In the genomic region with DNA sequence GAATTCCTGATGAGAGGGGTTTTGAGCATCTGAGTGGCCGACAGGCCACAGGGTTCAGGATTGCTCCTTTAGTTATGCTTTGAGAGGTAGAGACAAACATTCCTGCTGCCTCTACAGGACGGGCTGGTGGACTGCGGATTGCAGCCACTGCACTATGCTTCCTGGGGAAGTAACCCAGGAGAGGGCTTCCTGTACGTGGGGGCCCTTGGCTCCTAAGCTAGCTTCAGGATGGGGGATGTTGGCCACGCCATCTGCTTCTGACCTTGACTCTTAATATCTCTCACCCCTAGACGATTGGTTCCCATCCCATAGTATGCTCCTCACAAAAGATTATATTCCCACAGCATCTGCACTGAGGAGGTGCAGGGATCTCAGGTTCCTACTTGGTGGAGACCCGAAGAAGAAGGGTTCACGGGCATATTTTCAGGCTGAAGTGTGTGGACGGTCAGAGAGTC, we compare ENCODE assay signal across 9 mouse cellular contexts. TPM values are rescaled to one million over a fixed set of nuclear protein-coding genes. Genes with fewer than 3 reads are reported as not detected.
DNase-seq lines count a peak whose midpoint lies in the region; ATAC-seq lines count a peak whose summit lies in the region.
"Had no signal": no experiment of that assay in that cellular context is flagged by ENCODE, and none has a peak within 500 bp of the region (broad histone marks: within the 10 kb centered on the region; RNA-seq: fewer than 3 reads in every experiment).

No protein-coding gene starts in this region.

- peaks cover 19% of the 10 kb centered on the region for H3K36me3 ChIP-seq in heart, embryonic 13.5 days
- H3K36me3 ChIP-seq in midbrain, embryonic 14.5 days (ENCODE audit: control insufficient read depth, insufficient read depth, low read length): peaks cover 7% of the 10 kb centered on the region; the same call in 1 of the 2 replicates
- H3K36me3 ChIP-seq in midbrain, embryonic 13.5 days: peaks cover 13% of the 10 kb centered on the region; the same call in 1 of the 2 replicates
- peaks cover 24% of the 10 kb centered on the region for H3K36me3 ChIP-seq in limb, embryonic 10.5 days
- no peaks in the 10 kb centered on the region for H3K36me3 ChIP-seq in stomach, embryonic 16.5 days (ENCODE audit: control insufficient read depth, insufficient read depth, low read length)

- no peak overlapping the region for H3K9ac ChIP-seq in heart, embryonic 13.5 days
- H3K9ac ChIP-seq in midbrain, embryonic 14.5 days (replicated peaks; ENCODE audit: low read length): no peak overlapping the region
- H3K9ac ChIP-seq in midbrain, embryonic 13.5 days (replicated peaks): no peak overlapping the region
- peak overlapping the region; percentile 4; the same call in 1 of the 2 replicates for H3K9ac ChIP-seq in stomach, embryonic 16.5 days (ENCODE audit: low read length)

- no peaks in the 10 kb centered on the region for H3K9me3 ChIP-seq in heart, embryonic 13.5 days
- H3K9me3 ChIP-seq in midbrain, embryonic 14.5 days (ENCODE audit: control insufficient read depth, low read length): no peaks in the 10 kb centered on the region
- H3K9me3 ChIP-seq in midbrain, embryonic 13.5 days: no peaks in the 10 kb centered on the region
- H3K9me3 ChIP-seq in limb, embryonic 10.5 days (replicated peaks): no peaks in the 10 kb centered on the region
- H3K9me3 ChIP-seq in stomach, embryonic 16.5 days (replicated peaks; ENCODE audit: control insufficient read depth, low read length): no peaks in the 10 kb centered on the region

- ATAC-seq in heart, embryonic 13.5 days (ENCODE audit: extremely low read depth, insufficient number of reproducible peaks, low FRiP score, low TSS enrichment): no peak
- ATAC-seq in midbrain, embryonic 14.5 days (ENCODE audit: low FRiP score, low TSS enrichment): no peak
- ATAC-seq in midbrain, embryonic 13.5 days: no peak
- ATAC-seq in stomach, embryonic 16.5 days (ENCODE audit: insufficient read depth, low FRiP score): no peak

- peaks cover 77% of the 10 kb centered on the region for H3K4me1 ChIP-seq in heart, embryonic 13.5 days
- H3K4me1 ChIP-seq in midbrain, embryonic 14.5 days (ENCODE audit: control insufficient read depth, insufficient read depth, low read length): peaks cover 10% of the 10 kb centered on the region
- peaks cover 25% of the 10 kb centered on the region for H3K4me1 ChIP-seq in midbrain, embryonic 13.5 days (replicated peaks)
- H3K4me1 ChIP-seq in limb, embryonic 10.5 days: peaks cover 59% of the 10 kb centered on the region
- peaks cover 30% of the 10 kb centered on the region for H3K4me1 ChIP-seq in stomach, embryonic 16.5 days (ENCODE audit: control insufficient read depth, insufficient read depth, low read length)

- no peaks in the 10 kb centered on the region for H3K27me3 ChIP-seq in heart, embryonic 13.5 days (replicated peaks)
- H3K27me3 ChIP-seq in midbrain, embryonic 14.5 days (ENCODE audit: control insufficient read depth, insufficient read depth, low read length): no peaks in the 10 kb centered on the region
- H3K27me3 ChIP-seq in midbrain, embryonic 13.5 days: peaks cover 10% of the 10 kb centered on the region
- no peaks in the 10 kb centered on the region; the same call in 1 of the 2 replicates for H3K27me3 ChIP-seq in limb, embryonic 10.5 days (ENCODE audit: low read depth, poor library complexity, severe bottlenecking)
- no peaks in the 10 kb centered on the region for H3K27me3 ChIP-seq in stomach, embryonic 16.5 days (ENCODE audit: control insufficient read depth, insufficient read depth, low read length)

- intact Hi-C loops in left cerebral cortex, postnatal 25 days (cut with DNase I): loop anchor here (2.0 kb wide), 2 partner anchors 23 to 107 kb away; a partner anchor contains a TSS

- 50% methylated on average over 9 of the region's 9 CpGs for WGBS in heart, embryonic 13.5 days
- WGBS in midbrain, embryonic 14.5 days: 68% methylated on average over 9 of the region's 9 CpGs
- WGBS in midbrain, embryonic 13.5 days: 66% methylated on average over 9 of the region's 9 CpGs
- 72% methylated on average over 9 of the region's 9 CpGs for WGBS in limb, embryonic 10.5 days
- 63% methylated on average over 9 of the region's 9 CpGs for WGBS in stomach, embryonic 16.5 days

- no peak overlapping the region for H3K4me3 ChIP-seq in heart, embryonic 13.5 days
- no peak overlapping the region for H3K4me3 ChIP-seq in midbrain, embryonic 14.5 days (replicated peaks; ENCODE audit: low read depth, low read length)
- H3K4me3 ChIP-seq in midbrain, embryonic 13.5 days (replicated peaks): no peak overlapping the region
- H3K4me3 ChIP-seq in limb, embryonic 10.5 days: no peak overlapping the region
- H3K4me3 ChIP-seq in stomach, embryonic 16.5 days (replicated peaks; ENCODE audit: low read length): no peak overlapping the region

- H3K27ac ChIP-seq in heart, embryonic 13.5 days (replicated peaks): peak overlapping the region; percentile 87
- 0 out of 2 replicates have a peak overlapping the region, but pooled peaks have one; percentile 20 for H3K27ac ChIP-seq in midbrain, embryonic 14.5 days (replicated peaks; ENCODE audit: low read depth, low read length)
- H3K27ac ChIP-seq in midbrain, embryonic 13.5 days: no peak overlapping the region
- H3K27ac ChIP-seq in limb, embryonic 10.5 days: peak overlapping the region; percentile 66
- peak overlapping the region; percentile 66; the same call in 1 of the 2 replicates for H3K27ac ChIP-seq in stomach, embryonic 16.5 days (ENCODE audit: low read length)

- DNase-seq in heart, postnatal 4 days: no peak
- DNase-seq in midbrain, embryonic 14.5 days: no peak
- no peak for DNase-seq in limb, embryonic 10.5 days (ENCODE audit: low spot score)
- DNase-seq in left cerebral cortex, postnatal 25 days (ENCODE audit: low spot score in 2 of 2): no peak
- DNase-seq in embryo, embryonic 11 days: no peak

- peak overlapping the region; percentile 2; the same call in 1 of the 2 replicates for H3K4me2 ChIP-seq in heart, embryonic 13.5 days
- no peak overlapping the region for H3K4me2 ChIP-seq in midbrain, embryonic 14.5 days (ENCODE audit: low read length)
- H3K4me2 ChIP-seq in midbrain, embryonic 13.5 days (replicated peaks): no peak overlapping the region
- no peak overlapping the region for H3K4me2 ChIP-seq in stomach, embryonic 16.5 days (ENCODE audit: low read depth, low read length)

RNA-seq across cellular contexts. Expression of a gene that starts 18.0 kb away (rescaled TPM):
- polyA plus RNA-seq in heart, embryonic 13.5 days (2015; fragmentation: Nextera tagmentation; extraction: Ambion mirVana): 39.4 and 41.9 TPM in 2 replicates
- total RNA-seq in heart, postnatal 4 days (2021): 10 to 100 TPM; 55.6 to 55.7 TPM
- polyA plus RNA-seq in midbrain, embryonic 14.5 days (2014; fragmentation: Nextera tagmentation; extraction: Ambion mirVana): 15.4 and 17.8 TPM in 2 replicates
- 8.7 and 9.1 TPM in 2 replicates for polyA plus RNA-seq in midbrain, embryonic 13.5 days (2015; fragmentation: Nextera tagmentation; extraction: Ambion mirVana)
- 2.4 and 3.2 TPM in 2 replicates for polyA plus RNA-seq in limb, embryonic 10.5 days (2016; fragmentation: Nextera tagmentation; extraction: Ambion mirVana)
- polyA plus RNA-seq in stomach, embryonic 16.5 days (2015; fragmentation: Nextera tagmentation; extraction: Ambion mirVana): 18.9 and 22.5 TPM in 2 replicates
- 10 to 100 TPM; 31.1 to 31.5 TPM for total RNA-seq in left cerebral cortex, postnatal 25 days (2021)

RNA-seq across cellular contexts. Expression of a gene that starts 21.9 kb away (rescaled TPM):
- 32.5 and 36.7 TPM in 2 replicates for polyA plus RNA-seq in heart, embryonic 13.5 days (2015; fragmentation: Nextera tagmentation; extraction: Ambion mirVana)
- 10 to 100 TPM; 12.2 to 12.5 TPM for total RNA-seq in heart, postnatal 4 days (2021)
- 13.3 and 19.2 TPM in 2 replicates for polyA plus RNA-seq in midbrain, embryonic 14.5 days (2014; fragmentation: Nextera tagmentation; extraction: Ambion mirVana)
- polyA plus RNA-seq in midbrain, embryonic 13.5 days (2015; fragmentation: Nextera tagmentation; extraction: Ambion mirVana): 21.0 and 21.4 TPM in 2 replicates
- 39.2 and 41.5 TPM in 2 replicates for polyA plus RNA-seq in limb, embryonic 10.5 days (2016; fragmentation: Nextera tagmentation; extraction: Ambion mirVana)
- polyA plus RNA-seq in stomach, embryonic 16.5 days (2015; fragmentation: Nextera tagmentation; extraction: Ambion mirVana): 33.7 and 38.1 TPM in 2 replicates
- total RNA-seq in left cerebral cortex, postnatal 25 days (2021): 1 to 10 TPM; 9.4 to 9.5 TPM

RNA-seq across cellular contexts. Expression of a gene that starts 21.9 kb away (rescaled TPM):
- 0.23 and 0.27 TPM in 2 replicates for polyA plus RNA-seq in heart, embryonic 13.5 days (2015; fragmentation: Nextera tagmentation; extraction: Ambion mirVana)
- not detected for total RNA-seq in heart, postnatal 4 days (2021)
- 2.1 and 2.5 TPM in 2 replicates for polyA plus RNA-seq in midbrain, embryonic 14.5 days (2014; fragmentation: Nextera tagmentation; extraction: Ambion mirVana)
- 1.8 and 2.0 TPM in 2 replicates for polyA plus RNA-seq in midbrain, embryonic 13.5 days (2015; fragmentation: Nextera tagmentation; extraction: Ambion mirVana)
- 2.3 TPM in 2 replicates for polyA plus RNA-seq in limb, embryonic 10.5 days (2016; fragmentation: Nextera tagmentation; extraction: Ambion mirVana)
- polyA plus RNA-seq in stomach, embryonic 16.5 days (2015; fragmentation: Nextera tagmentation; extraction: Ambion mirVana): 0.61 and 0.64 TPM in 2 replicates
- under 1 TPM; 0.78 to 0.83 TPM for total RNA-seq in left cerebral cortex, postnatal 25 days (2021)
- polyA plus RNA-seq: erythroblast, embryonic 14.5 days had no signal

RNA-seq across cellular contexts. Expression of a gene that starts 42.9 kb away (rescaled TPM):
- 2,189 and 2,554 TPM in 2 replicates for polyA plus RNA-seq in heart, embryonic 13.5 days (2015; fragmentation: Nextera tagmentation; extraction: Ambion mirVana)
- total RNA-seq in heart, postnatal 4 days (2021): 1,000 to 10,000 TPM; 1,376 to 1,487 TPM
- 1,308 and 1,477 TPM in 2 replicates for polyA plus RNA-seq in midbrain, embryonic 14.5 days (2014; fragmentation: Nextera tagmentation; extraction: Ambion mirVana)
- polyA plus RNA-seq in midbrain, embryonic 13.5 days (2015; fragmentation: Nextera tagmentation; extraction: Ambion mirVana): 1,344 and 1,356 TPM in 2 replicates
- 1,175 and 1,229 TPM in 2 replicates for polyA plus RNA-seq in limb, embryonic 10.5 days (2016; fragmentation: Nextera tagmentation; extraction: Ambion mirVana)
- polyA plus RNA-seq in stomach, embryonic 16.5 days (2015; fragmentation: Nextera tagmentation; extraction: Ambion mirVana): 1,902 and 2,108 TPM in 2 replicates
- total RNA-seq in left cerebral cortex, postnatal 25 days (2021): 1,000 to 10,000 TPM; 2,053 to 2,068 TPM
